Mouse (Mus musculus) spleen, adult 2 months (tissue): ENCODE results near the gene Atxn7l2.

ENCODE experiments used
- CTCF ChIP-seq: fragments of 200-500 bp; IDR thresholded peaks from 2 replicates; pipeline ENCODE4 v1.5.1; 2011; ENCODE audit warnings: mild to moderate bottlenecking, inconsistent platforms; ENCODE audit not compliant: insufficient read depth, insufficient read length, insufficient replicate concordance; ENCODE audit errors: extremely low read depth
- POLR2A ChIP-seq: fragments of 200-500 bp; IDR thresholded peaks from 2 replicates; pipeline ENCODE4 v1.6.1; 2011; ENCODE audit warnings: low read depth, low read length, inconsistent platforms

- peak; percentile 54 for TF ChIP-seq POLR2A
- TF ChIP-seq CTCF, result no peak
Observed at GRCm38 (mm10) chr3:108209946-108210770, 576 bp downstream of the Atxn7l2 start.
